Mouse (Mus musculus) CH12.LX (cell line): Measurements from ENCODE around the gene Myh6. TPM values are rescaled to one million over a fixed set of nuclear protein-coding genes. Genes with fewer than 3 reads are reported as not detected.

Experiments used
- DNase-seq: peaks from one replicate; pipeline ENCODE4 v3.0.0-alpha.2; 2013; ENCODE audit errors: extremely low read depth
- H3K27ac ChIP-seq: 2 replicates; pipeline ENCODE4 v1.5.1; 2012; ENCODE audit warnings: low read depth, mild to moderate bottlenecking, control low read depth, moderate library complexity; ENCODE audit not compliant: insufficient read depth
- H3K27me3 ChIP-seq: replicated peaks from 2 replicates; pipeline ENCODE3; 2012; ENCODE audit warnings: inconsistent platforms
- H3K36me3 ChIP-seq, 2 experiments: replicated peaks in 1 of 2; 2 replicates each; pipeline versions ENCODE3 to v1.6.1; 2012; ENCODE audit warnings: inconsistent platforms in 1 of 2, low read length in 1 of 2, mild to moderate bottlenecking in 1 of 2, mixed read lengths in 1 of 2, moderate library complexity in 1 of 2; ENCODE audit not compliant: control insufficient read depth in 1 of 2, insufficient read depth in 1 of 2
- H3K4me1 ChIP-seq, 2 experiments: 2 replicates each; pipeline ENCODE4 v1.6.1; 2012; ENCODE audit warnings: inconsistent platforms in 1 of 2, moderate library complexity in 1 of 2; ENCODE audit not compliant: insufficient read depth in 2 of 2, control insufficient read depth in 1 of 2
- H3K4me2 ChIP-seq: 2 replicates; pipeline ENCODE4 v1.6.1; 2012; ENCODE audit warnings: low read depth, mild to moderate bottlenecking, control low read depth; ENCODE audit not compliant: poor library complexity, insufficient read depth, severe bottlenecking
- H3K4me3 ChIP-seq, 3 experiments: fragments of 150-350 bp in 1 of 3; sonication (generic) in 1 of 3; replicated peaks in 1 of 3; 2 replicates each; pipeline versions ENCODE3 to v1.5.1; 2011 to 2012; ENCODE audit warnings: low read depth in 2 of 3, low read length in 2 of 3, mild to moderate bottlenecking in 2 of 3, moderate library complexity in 2 of 3, control low read depth in 1 of 3, improper control_type of control experiment in 1 of 3, inconsistent platforms in 1 of 3, mixed read lengths in 1 of 3; ENCODE audit not compliant: poor library complexity in 1 of 3
- H3K79me2 ChIP-seq: replicated peaks from 2 replicates; pipeline ENCODE4 v1.6.1; 2012; ENCODE audit warnings: mild to moderate bottlenecking, moderate library complexity; ENCODE audit not compliant: control insufficient read depth, poor library complexity, insufficient read depth, severe bottlenecking; ENCODE audit errors: extremely low read depth
- H3K9ac ChIP-seq: 2 replicates; pipeline ENCODE4 v1.6.1; 2012; ENCODE audit warnings: low read depth, mild to moderate bottlenecking, control low read depth, moderate library complexity; ENCODE audit not compliant: insufficient read depth
- H3K9me3 ChIP-seq: replicated peaks from 2 replicates; pipeline ENCODE3; 2012; ENCODE audit warnings: low read length, inconsistent platforms, mixed read lengths
- BHLHE40 ChIP-seq: IDR thresholded peaks from 2 replicates; pipeline ENCODE4 v1.6.1; 2011; ENCODE audit warnings: mild to moderate bottlenecking, low read depth, low read length, improper control_type of control experiment
- CHD2 ChIP-seq: IDR thresholded peaks from 2 replicates; pipeline ENCODE4 v1.6.1; 2011; ENCODE audit warnings: low read length, improper control_type of control experiment
- MAX ChIP-seq: IDR thresholded peaks from 2 replicates; pipeline ENCODE4 v1.6.1; 2011; ENCODE audit warnings: low read length, improper control_type of control experiment
- POLR2A ChIP-seq: IDR thresholded peaks from 2 replicates; pipeline ENCODE4 v1.6.1; 2011; ENCODE audit warnings: low read depth, mild to moderate bottlenecking, improper control_type of control experiment, low read length
- POLR2AphosphoS2 ChIP-seq: IDR thresholded peaks from 2 replicates; pipeline ENCODE4 v1.6.1; 2011; ENCODE audit warnings: low read depth, low read length, improper control_type of control experiment
- SMC3 ChIP-seq: IDR thresholded peaks from 2 replicates; pipeline ENCODE4 v1.6.1; 2011; ENCODE audit warnings: low read depth, low read length, improper control_type of control experiment
- TBP ChIP-seq: conservative IDR thresholded peaks from 2 replicates; pipeline ENCODE4 v1.6.1; 2011; ENCODE audit warnings: low read depth, low read length, improper control_type of control experiment
- TCF12 ChIP-seq: IDR thresholded peaks from 2 replicates; pipeline ENCODE4 v1.6.1; 2014; ENCODE audit warnings: low read depth, mild to moderate bottlenecking, inconsistent platforms, low read length, improper control_type of control experiment
- dilution Hi-C: fragments of 300-500 bp; cut with MboI; formaldehyde crosslinking; loops from 2 replicates; pipeline ENCODE4 v1.14.3; 2020; ENCODE audit warnings: low sequenced_read_pairs; ENCODE audit not compliant: extremely low pct_unique_long_range_greater_than_20kb, extremely low pct_ligation_motif_present
- in situ Hi-C: fragments of 300-500 bp; cut with MboI; formaldehyde crosslinking; loops from 3 replicates; pipeline ENCODE4 v1.14.3; 2019; ENCODE audit warnings: low sequenced_read_pairs, low pct_ligation_motif_present, low pct_unique_long_range_greater_than_20kb, mixed read lengths
- polyA plus RNA-seq: library from polyadenylated mRNA; unstranded; fragments of >175 nt; gene quantifications from 2 replicates; pipeline ENCODE4 v1.2.1, GENCODE M21; 2012; ENCODE audit warnings: low read depth; ENCODE audit not compliant: insufficient read length
- total RNA-seq, 2 experiments: library from RNA; depleted of rRNA; stranded (reverse); fragments of 300-350 nt in 1 of 2; fragments of >200 nt in 1 of 2; gene quantifications; 2 replicates each; pipeline ENCODE4 v1.2.3; 2012 to 2014

Gene Myh6
- total and polyA plus RNA-seq, 3 experiments, result 0.04 to 1.5 (median 0.98) TPM

- in situ Hi-C loops, result no loop called here
- peak overlapping the region; percentile 100 for H3K9ac ChIP-seq
- dilution Hi-C loops, result no loop called here
Observed at GRCm38 (mm10) chr14:54893651-54894181, 73.0 kb downstream of the Myh6 start.

GRCm38 (mm10) chr14:54892200-54892599 is 74.5 kb downstream of the Myh6 start, which contains the start of gene Pabpn1:
TSS of gene Pabpn1 (plus strand) at chr14:54892500.
- Histone ChIP-seq H3K4me1 (peaks cover 0 to 26% of the 10 kb centered on the region in 2 experiments; a peak in 2 of 4 replicates), H3K79me2 (peaks cover 25% of the 10 kb centered on the region), H3K9ac (peak within 1 kb of the TSS; percentile 73), H3K36me3 (peaks cover 16 to 19% of the 10 kb centered on the region in 2 experiments), H3K4me2 (peak within 1 kb of the TSS; percentile 87), H3K4me3 (peak within 1 kb of the TSS; percentile 61 to 81 (median 81)), H3K27ac (no peak within 1 kb of the TSS), H3K27me3 (no peaks in the 10 kb centered on the region), H3K9me3 (no peaks in the 10 kb centered on the region)
- TF ChIP-seq POLR2AphosphoS2 (no peak), SMC3 (no peak), TCF12 (no peak), CHD2 (no peak), BHLHE40 (no peak)
- in situ Hi-C loops (no loop called here), dilution Hi-C loops (no loop called here)
- DNase-seq, result no peak

More at GRCm38 (mm10) chr14:54893651-54894181, 73.0 kb downstream of the Myh6 start:
- peak; percentile 80 for TF ChIP-seq POLR2A
- TF ChIP-seq MAX, result no peak
- peak; percentile 85 for TF ChIP-seq TBP
- TF ChIP-seq, all 38 proteins: peak for 2
- H3K4me2 ChIP-seq, result peak overlapping the region; percentile 87; the same call in 1 of the 2 replicates
- H3K4me3 ChIP-seq, result peak overlapping the region; percentile 61 to 81 (median 81)
- H3K27ac ChIP-seq, result peak overlapping the region; percentile 51; the same call in 1 of the 2 replicates
- peaks cover 25% of the 10 kb centered on the region for H3K79me2 ChIP-seq
- peak; percentile 100 for DNase-seq
- peaks cover 0 to 32% of the 10 kb centered on the region in 2 experiments; a peak in 2 of 4 replicates for H3K4me1 ChIP-seq
- H3K36me3 ChIP-seq, result peaks cover 26 to 31% of the 10 kb centered on the region in 2 experiments
- H3K9me3 ChIP-seq, result no peaks in the 10 kb centered on the region
- H3K27me3 ChIP-seq, result no peaks in the 10 kb centered on the region

Other genes with a start within 250 kb of the Myh6 start
- 0.08 and 0.13 TPM in 2 replicates for gene Slc7a8, start 185.0 kb downstream of the Myh6 start, total RNA-seq (2012; rRNA removed)
- gene Slc7a8, start 185.0 kb downstream of the Myh6 start, total RNA-seq (2014; rRNA removed), result not detected in 2 replicates
- gene Slc7a8, start 185.0 kb downstream of the Myh6 start, polyA plus RNA-seq, result 0.16 and 0.17 TPM in 2 replicates
- gene Rnf212b, start 152.8 kb downstream of the Myh6 start, total RNA-seq (2012; rRNA removed), result not detected in 2 replicates
- not detected in 2 replicates for gene Rnf212b, start 152.8 kb downstream of the Myh6 start, total RNA-seq (2014; rRNA removed)
- not detected in 2 replicates for gene Rnf212b, start 152.8 kb downstream of the Myh6 start, polyA plus RNA-seq
- gene Homez, start 96.0 kb downstream of the Myh6 start, total RNA-seq (2012; rRNA removed), result 2.3 and 3.7 TPM in 2 replicates
- 3.5 TPM in 2 replicates for gene Homez, start 96.0 kb downstream of the Myh6 start, total RNA-seq (2014; rRNA removed)
- gene Homez, start 96.0 kb downstream of the Myh6 start, polyA plus RNA-seq, result 2.3 and 7.2 TPM in 2 replicates
- 1.3 and 1.6 TPM in 2 replicates for gene Ppp1r3e, start 89.4 kb downstream of the Myh6 start, total RNA-seq (2012; rRNA removed)
- 0.51 and 0.55 TPM in 2 replicates for gene Ppp1r3e, start 89.4 kb downstream of the Myh6 start, total RNA-seq (2014; rRNA removed)
- gene Ppp1r3e, start 89.4 kb downstream of the Myh6 start, polyA plus RNA-seq, result 1.2 and 1.4 TPM in 2 replicates
- gene Bcl2l2, start 83.5 kb downstream of the Myh6 start, total RNA-seq (2012; rRNA removed), result 4.8 and 6.2 TPM in 2 replicates
- 0.32 and 0.50 TPM in 2 replicates for gene Bcl2l2, start 83.5 kb downstream of the Myh6 start, total RNA-seq (2014; rRNA removed)
- gene Bcl2l2, start 83.5 kb downstream of the Myh6 start, polyA plus RNA-seq, result 0.46 and 0.76 TPM in 2 replicates
- 0.13 TPM in 1 of 2 replicates, not detected in the other for gene Gm20521, start 83.5 kb downstream of the Myh6 start, total RNA-seq (2012; rRNA removed)
- not detected in 2 replicates for gene Gm20521, start 83.5 kb downstream of the Myh6 start, total RNA-seq (2014; rRNA removed)
- gene Gm20521, start 83.5 kb downstream of the Myh6 start, polyA plus RNA-seq, result not detected in 2 replicates
- 56.8 and 73.7 TPM in 2 replicates for gene Pabpn1, start 74.4 kb downstream of the Myh6 start, total RNA-seq (2012; rRNA removed)
- 85.5 and 88.0 TPM in 2 replicates for gene Pabpn1, start 74.4 kb downstream of the Myh6 start, total RNA-seq (2014; rRNA removed)
- gene Pabpn1, start 74.4 kb downstream of the Myh6 start, polyA plus RNA-seq, result 275 and 302 TPM in 2 replicates
- gene Slc22a17, start 53.8 kb downstream of the Myh6 start, total RNA-seq (2012; rRNA removed), result 0.71 and 1.1 TPM in 2 replicates
- gene Slc22a17, start 53.8 kb downstream of the Myh6 start, total RNA-seq (2014; rRNA removed), result 0.04 and 0.16 TPM in 2 replicates
- 0.15 and 0.34 TPM in 2 replicates for gene Slc22a17, start 53.8 kb downstream of the Myh6 start, polyA plus RNA-seq
- gene Efs, start 40.8 kb downstream of the Myh6 start, total RNA-seq (2012; rRNA removed), result not detected in 2 replicates
- not detected in 2 replicates for gene Efs, start 40.8 kb downstream of the Myh6 start, total RNA-seq (2014; rRNA removed)
- not detected in 2 replicates for gene Efs, start 40.8 kb downstream of the Myh6 start, polyA plus RNA-seq
- not detected in 2 replicates for gene Il25, start 34.2 kb downstream of the Myh6 start, total RNA-seq (2012; rRNA removed)
- gene Il25, start 34.2 kb downstream of the Myh6 start, total RNA-seq (2014; rRNA removed), result not detected in 2 replicates
- gene Il25, start 34.2 kb downstream of the Myh6 start, polyA plus RNA-seq, result not detected in 2 replicates
- gene Cmtm5, start 30.7 kb downstream of the Myh6 start, total RNA-seq (2012; rRNA removed), result not detected in 2 replicates
- gene Cmtm5, start 30.7 kb downstream of the Myh6 start, total RNA-seq (2014; rRNA removed), result not detected in 2 replicates
- not detected in 2 replicates for gene Cmtm5, start 30.7 kb downstream of the Myh6 start, polyA plus RNA-seq
- not detected in 2 replicates for gene Gm17428, start 10.0 kb upstream of the Myh6 start, total RNA-seq (2012; rRNA removed)
- not detected in 2 replicates for gene Gm17428, start 10.0 kb upstream of the Myh6 start, total RNA-seq (2014; rRNA removed)
- gene Gm17428, start 10.0 kb upstream of the Myh6 start, polyA plus RNA-seq, result not detected in 2 replicates
- gene Myh7, start 27.7 kb upstream of the Myh6 start, total RNA-seq (2012; rRNA removed), result 0.08 TPM in 2 replicates
- gene Myh7, start 27.7 kb upstream of the Myh6 start, total RNA-seq (2014; rRNA removed), result not detected in 2 replicates
- 0.57 TPM in 1 of 2 replicates, not detected in the other for gene Myh7, start 27.7 kb upstream of the Myh6 start, polyA plus RNA-seq
- gene Ngdn, start 48.5 kb upstream of the Myh6 start, total RNA-seq (2012; rRNA removed), result 77.9 and 90.7 TPM in 2 replicates
- 111 and 128 TPM in 2 replicates for gene Ngdn, start 48.5 kb upstream of the Myh6 start, total RNA-seq (2014; rRNA removed)
- gene Ngdn, start 48.5 kb upstream of the Myh6 start, polyA plus RNA-seq, result 75.4 and 79.0 TPM in 2 replicates
- gene Zfhx2, start 125.4 kb upstream of the Myh6 start, total RNA-seq (2012; rRNA removed), result 0.34 and 0.59 TPM in 2 replicates
- 0.03 and 0.07 TPM in 2 replicates for gene Zfhx2, start 125.4 kb upstream of the Myh6 start, total RNA-seq (2014; rRNA removed)
- 0.29 and 0.30 TPM in 2 replicates for gene Zfhx2, start 125.4 kb upstream of the Myh6 start, polyA plus RNA-seq
- 3.7 and 4.0 TPM in 2 replicates for gene Thtpa, start 127.9 kb upstream of the Myh6 start, total RNA-seq (2012; rRNA removed)
- gene Thtpa, start 127.9 kb upstream of the Myh6 start, total RNA-seq (2014; rRNA removed), result 9.0 and 9.4 TPM in 2 replicates
- gene Thtpa, start 127.9 kb upstream of the Myh6 start, polyA plus RNA-seq, result 5.5 and 6.7 TPM in 2 replicates
- 23.4 and 28.5 TPM in 2 replicates for gene Ap1g2, start 139.7 kb upstream of the Myh6 start, total RNA-seq (2012; rRNA removed)
- gene Ap1g2, start 139.7 kb upstream of the Myh6 start, total RNA-seq (2014; rRNA removed), result 16.2 and 18.3 TPM in 2 replicates
- gene Ap1g2, start 139.7 kb upstream of the Myh6 start, polyA plus RNA-seq, result 59.1 and 64.8 TPM in 2 replicates
- not detected in 2 replicates for gene Jph4, start 150.0 kb upstream of the Myh6 start, total RNA-seq (2012; rRNA removed)
- gene Jph4, start 150.0 kb upstream of the Myh6 start, total RNA-seq (2014; rRNA removed), result not detected in 2 replicates
- not detected in 2 replicates for gene Jph4, start 150.0 kb upstream of the Myh6 start, polyA plus RNA-seq